Mouse (Mus musculus) left cerebral cortex, adult 2 months (tissue): ENCODE results near the gene Il27. TPM values are rescaled to one million over a fixed set of nuclear protein-coding genes. Genes with fewer than 3 reads are reported as not detected.
A peak's percentile ranks its signal among the peaks of the same experiment; 100 is the strongest.

ENCODE experiments used
- DNase-seq, 2 experiments: peaks; one replicate each; pipeline ENCODE4 v3.0.0; 2021 to 2022; ENCODE audit warnings: low spot score in 2 of 2, mixed read lengths in 1 of 2; ENCODE audit errors: extremely low spot score in 1 of 2
- H3K27ac ChIP-seq: fragments of 200-600 bp; 2 replicates; pipeline ENCODE4 v1.8.1; 2022
- H3K4me3 ChIP-seq: fragments of 200-600 bp; 2 replicates; pipeline ENCODE4 v1.8.1; 2022
- CTCF ChIP-seq: fragments of 200-600 bp; IDR thresholded peaks from 2 replicates; pipeline ENCODE4 v1.8.1; 2022; ENCODE audit warnings: antibody characterized with exemption, mild to moderate bottlenecking, moderate library complexity
- intact Hi-C: fragments of 180-260 bp; cut with DNase I; formaldehyde crosslinking; loops from one replicate; pipeline ENCODE4 v1.15.1; 2025
- total RNA-seq, 2 experiments: library from RNA; stranded (reverse); gene quantifications; 2 replicates each; pipeline ENCODE4 v1.2.3; 2021

The Il27 gene
- total RNA-seq, 2 experiments from 2014 or later = not detected

DNA sequence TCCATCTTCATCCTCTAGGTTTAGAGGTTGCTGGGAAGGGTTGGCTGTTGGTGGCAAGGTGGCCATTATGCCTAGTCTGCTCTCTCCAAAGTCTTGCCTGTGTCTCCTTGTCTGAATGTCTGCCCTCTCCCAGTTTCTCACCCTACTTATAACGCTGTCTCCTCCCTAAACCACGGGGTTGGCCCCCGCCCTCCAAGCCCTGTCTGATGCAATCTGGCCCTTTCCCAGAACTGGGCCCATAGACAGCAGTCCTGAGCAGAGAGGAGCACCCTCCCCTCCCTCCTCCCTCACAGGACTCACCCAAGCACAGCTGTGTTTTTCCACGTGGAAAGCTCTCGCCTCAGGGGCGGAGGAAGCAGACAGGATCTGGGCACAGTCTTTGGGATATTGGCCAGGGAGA lies 30.6 kb upstream of the Il27 start:
- TF ChIP-seq CTCF = no peak
- Histone ChIP-seq H3K4me3 (no peak overlapping the region; the same call in 1 of the 2 replicates), H3K27ac (peak overlapping the region; percentile 44)
- intact Hi-C loops = no loop called here
- DNase-seq = peak; percentile 28 to 29

DNA sequence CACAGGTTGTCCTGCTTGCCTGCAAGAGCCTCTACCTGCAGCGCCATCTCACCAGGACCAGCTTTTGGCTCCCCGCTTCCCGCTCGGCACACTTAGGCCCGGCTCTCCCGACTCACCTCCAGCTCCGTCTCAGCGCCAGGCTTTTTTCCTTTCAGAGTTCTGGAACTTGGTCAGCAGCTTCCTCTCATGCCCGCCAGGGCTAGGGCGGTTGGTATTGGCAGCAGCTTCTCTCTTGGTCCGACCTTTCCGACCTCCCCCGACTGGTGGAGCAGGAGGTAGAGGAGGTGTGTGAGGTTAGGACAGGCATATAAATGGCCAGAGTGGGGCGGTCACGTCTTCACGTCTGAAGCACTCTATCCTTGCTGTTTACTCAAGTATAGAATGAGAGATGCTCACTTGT lies 30.0 kb upstream of the Il27 start:
- intact Hi-C loops = no loop called here
- H3K27ac ChIP-seq = peak overlapping the region; percentile 44
- TF ChIP-seq CTCF = no peak
- DNase-seq = no peak
- H3K4me3 ChIP-seq = peak overlapping the region; percentile 7; the same call in 1 of the 2 replicates

DNA sequence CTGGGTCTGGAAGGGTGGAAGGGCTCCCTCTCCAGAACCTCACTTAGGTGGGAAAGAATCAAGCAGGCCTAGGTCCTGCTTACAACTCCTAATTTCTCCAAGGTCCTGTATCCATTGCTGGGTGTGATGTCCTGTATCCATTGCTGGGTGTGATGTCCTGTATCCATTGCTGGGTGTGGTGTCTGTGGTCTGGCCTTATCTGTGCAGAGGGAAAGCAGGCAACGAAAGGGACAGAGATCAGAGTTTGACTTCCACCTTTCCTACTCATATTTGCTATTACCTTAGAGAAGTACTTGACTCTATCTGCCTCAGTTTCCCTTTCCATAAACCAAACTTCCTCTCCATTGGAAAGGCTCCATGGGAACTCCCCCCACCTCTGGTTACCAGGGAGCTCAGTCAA lies 28.6 kb upstream of the Il27 start:
- TF ChIP-seq CTCF = no peak
- no peak for DNase-seq
- Histone ChIP-seq H3K4me3 (no peak overlapping the region), H3K27ac (no peak overlapping the region)
- intact Hi-C loops = no loop called here

DNA sequence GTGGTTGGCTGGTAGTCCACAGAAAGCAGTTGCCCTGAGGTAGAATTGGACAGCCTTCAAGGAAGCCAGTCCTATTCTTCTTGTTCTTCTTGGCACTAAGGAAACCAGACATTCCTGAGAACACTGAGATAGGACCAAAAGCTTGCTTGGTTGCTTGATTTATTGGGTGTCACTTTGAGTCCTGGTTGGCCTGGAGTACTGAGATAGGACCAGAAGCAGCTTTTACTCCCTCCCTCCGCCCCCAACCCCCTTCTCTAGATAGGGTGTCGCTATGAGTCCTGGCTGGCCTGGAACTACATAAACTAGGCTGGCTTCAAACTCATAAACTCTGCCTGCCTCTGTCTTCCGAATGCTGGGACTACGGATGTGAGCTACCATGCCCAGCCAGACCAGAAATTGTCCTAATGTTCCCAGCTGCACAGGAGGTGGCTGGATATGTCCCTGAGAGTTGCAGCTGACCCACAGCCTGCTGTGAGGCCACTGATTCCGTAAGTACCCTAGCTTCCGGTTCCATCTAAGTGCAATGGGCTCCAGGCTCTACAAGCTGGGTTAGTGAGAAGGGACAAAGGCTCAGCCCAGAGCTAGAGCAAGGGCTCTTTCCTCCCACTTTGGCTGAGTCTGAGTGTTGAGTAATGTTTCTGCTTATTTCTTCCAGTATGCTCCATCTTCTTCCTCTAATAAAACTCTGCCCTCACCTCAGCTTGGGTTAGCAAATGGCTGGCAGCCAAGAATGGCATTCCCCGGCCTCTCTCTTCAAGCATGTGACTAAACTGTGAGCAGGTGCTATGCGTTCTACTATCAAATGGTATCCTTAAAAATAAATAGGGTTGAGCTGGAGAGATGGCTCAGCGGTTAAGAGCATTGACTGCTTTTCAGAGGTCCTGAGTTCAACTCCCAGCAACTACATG lies 27.0 kb upstream of the Il27 start:
- intact Hi-C loops = no loop called here
- Histone ChIP-seq H3K27ac (no peak overlapping the region), H3K4me3 (no peak overlapping the region)
- no peak for DNase-seq
- no peak for TF ChIP-seq CTCF

DNA sequence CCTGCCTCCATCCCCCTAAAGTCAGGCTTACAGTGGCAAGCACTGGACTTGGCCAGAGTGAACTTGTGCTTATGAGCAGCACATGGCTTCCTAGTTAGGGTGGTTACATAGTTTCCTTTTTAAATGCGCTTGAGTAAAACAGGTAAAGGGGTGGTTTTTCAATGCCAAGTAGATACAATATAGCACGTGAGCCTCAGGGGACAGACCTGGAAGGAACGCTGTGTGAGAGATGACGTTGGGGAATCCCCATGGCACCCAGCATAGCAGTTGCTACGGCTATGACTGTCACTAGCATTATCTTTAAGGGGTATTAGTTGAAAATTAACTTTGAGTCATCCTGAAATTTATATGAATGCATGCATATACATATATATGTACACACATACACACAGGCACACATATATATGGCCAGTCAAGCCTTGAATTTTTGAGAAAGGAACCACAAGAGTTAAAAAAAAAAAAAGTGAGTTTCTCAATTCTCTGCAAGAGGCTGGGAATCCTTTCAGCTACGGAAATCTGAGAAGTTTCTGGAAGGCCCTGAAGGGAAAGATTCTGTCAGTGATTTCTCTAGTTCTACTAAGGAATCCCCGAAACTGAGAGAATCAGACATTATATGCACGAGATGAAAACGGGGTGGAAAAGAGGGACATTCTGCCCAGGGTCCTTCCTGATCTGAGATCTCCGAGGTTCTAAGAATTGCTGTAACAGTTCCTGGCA lies 25.0 kb upstream of the Il27 start:
- DNase-seq = no peak
- TF ChIP-seq CTCF = no peak
- no peak overlapping the region for H3K4me3 ChIP-seq
- no peak overlapping the region for H3K27ac ChIP-seq
- intact Hi-C loops = no loop called here

DNA sequence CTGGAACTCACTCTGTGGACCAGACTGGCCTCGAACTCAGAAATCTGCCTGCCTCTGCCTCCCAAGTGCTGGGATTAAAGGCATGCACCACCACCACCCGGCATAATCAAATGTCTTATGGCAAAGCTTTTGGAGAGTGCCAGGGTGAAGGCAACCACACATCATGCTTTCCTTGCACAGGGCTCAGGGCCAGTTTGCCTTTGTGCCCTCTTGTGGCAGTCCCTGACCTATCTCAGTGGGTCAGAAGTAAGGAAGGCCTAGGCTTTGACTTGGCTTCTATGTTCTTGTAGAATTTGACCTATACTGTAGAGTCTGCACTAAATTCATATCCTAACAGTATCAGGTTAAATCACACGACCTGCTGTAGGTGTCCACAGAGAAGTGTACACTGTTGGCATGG lies 22.0 kb upstream of the Il27 start:
- no peak; the same call in 1 of the 2 replicates for TF ChIP-seq CTCF
- intact Hi-C loops = no loop called here
- no peak for DNase-seq
- Histone ChIP-seq H3K4me3 (no peak overlapping the region), H3K27ac (no peak overlapping the region)

DNA sequence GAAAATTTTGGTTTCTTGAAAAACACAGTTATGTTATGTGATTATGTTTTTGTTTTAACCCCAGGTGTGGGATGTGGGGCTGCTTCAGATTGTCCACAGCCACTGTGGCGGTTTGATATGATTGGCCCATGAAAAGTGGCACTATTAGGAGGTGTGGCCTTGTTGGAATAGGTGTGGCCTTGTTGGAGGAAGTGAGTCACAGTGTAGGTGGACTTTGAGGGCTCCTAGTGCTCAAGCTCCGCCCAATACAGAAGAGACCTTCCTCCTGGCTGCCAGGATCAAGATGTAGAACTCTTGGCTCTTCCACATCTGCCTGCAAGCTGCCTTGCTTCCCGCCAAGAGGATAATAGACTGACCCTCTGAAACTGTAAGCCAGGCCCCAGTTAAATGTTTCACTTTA lies 18.0 kb upstream of the Il27 start:
- TF ChIP-seq CTCF = no peak
- intact Hi-C loops = no loop called here
- no peak for DNase-seq
- Histone ChIP-seq H3K4me3 (no peak overlapping the region), H3K27ac (no peak overlapping the region)

DNA sequence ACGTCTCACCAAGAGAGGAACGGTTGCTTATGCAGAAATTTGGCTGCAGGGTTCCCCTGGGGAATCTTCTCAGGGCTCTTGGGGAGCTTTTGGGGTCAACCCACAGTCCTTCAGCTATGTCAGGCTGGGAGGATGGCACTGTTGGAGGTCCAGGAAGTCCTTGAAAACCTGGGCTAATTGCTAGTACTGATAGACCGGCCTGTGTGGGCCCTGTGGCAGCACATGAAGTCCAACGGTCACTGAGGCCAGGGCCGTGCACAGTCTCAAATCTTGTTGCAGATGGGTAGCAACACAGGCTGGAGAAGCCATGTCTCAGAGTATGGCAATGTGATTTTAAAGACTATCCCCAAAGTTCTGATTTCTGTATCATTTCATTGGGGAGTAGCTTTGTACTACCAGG lies 13.1 kb upstream of the Il27 start:
- H3K4me3 ChIP-seq = no peak overlapping the region
- TF ChIP-seq CTCF = no peak
- no peak for DNase-seq
- intact Hi-C loops = loop anchor here (10.0 kb wide), 1 partner anchor 557 kb away; no protein-coding TSS in a partner anchor
- H3K27ac ChIP-seq = no peak overlapping the region

DNA sequence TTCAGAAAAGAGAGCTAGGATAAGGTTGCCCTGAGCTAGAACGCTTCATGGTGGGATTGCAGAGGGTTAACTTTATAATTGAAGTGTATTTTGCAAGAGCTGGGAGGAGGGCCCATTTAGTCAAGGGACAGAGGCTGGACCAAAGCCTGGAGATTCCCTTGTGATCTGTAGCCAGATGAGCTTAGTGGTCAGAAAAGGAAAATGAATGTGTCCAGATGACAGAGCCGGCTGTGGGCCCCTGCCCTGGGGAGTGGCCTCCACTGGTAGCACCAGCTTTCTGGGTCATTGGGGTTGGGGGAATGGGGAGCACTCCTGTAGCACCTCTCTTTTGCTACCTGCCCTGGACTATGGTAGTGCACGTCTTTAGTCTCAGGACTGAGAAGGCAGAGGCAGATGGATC lies 12.3 kb upstream of the Il27 start:
- no peak overlapping the region for H3K27ac ChIP-seq
- TF ChIP-seq CTCF = no peak
- intact Hi-C loops = loop anchor here (10.0 kb wide), 1 partner anchor 558 kb away; no protein-coding TSS in a partner anchor
- DNase-seq = no peak
- no peak overlapping the region for H3K4me3 ChIP-seq

DNA sequence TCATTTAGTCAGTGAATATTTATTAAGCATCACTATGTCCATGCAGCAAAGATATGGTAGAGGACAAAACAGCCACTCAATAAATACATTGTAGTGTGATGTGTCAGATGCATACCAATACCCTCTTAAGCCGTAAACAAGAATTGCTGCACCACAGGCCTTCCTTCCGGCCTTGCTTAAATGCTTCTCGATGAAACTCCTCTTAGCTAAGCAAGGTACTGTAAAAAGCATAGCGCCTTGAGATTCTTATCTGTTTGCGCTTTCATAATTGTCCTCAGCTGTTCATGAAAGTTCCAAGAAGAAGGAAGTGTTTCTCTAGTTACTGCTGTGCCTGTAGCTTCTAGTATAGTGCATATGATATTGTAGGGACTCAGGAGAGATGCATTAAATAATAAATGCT lies 11.9 kb upstream of the Il27 start:
- DNase-seq = no peak
- Histone ChIP-seq H3K4me3 (no peak overlapping the region), H3K27ac (no peak overlapping the region)
- TF ChIP-seq CTCF = no peak
- intact Hi-C loops = loop anchor here (10.0 kb wide), 1 partner anchor 558 kb away; no protein-coding TSS in a partner anchor

DNA sequence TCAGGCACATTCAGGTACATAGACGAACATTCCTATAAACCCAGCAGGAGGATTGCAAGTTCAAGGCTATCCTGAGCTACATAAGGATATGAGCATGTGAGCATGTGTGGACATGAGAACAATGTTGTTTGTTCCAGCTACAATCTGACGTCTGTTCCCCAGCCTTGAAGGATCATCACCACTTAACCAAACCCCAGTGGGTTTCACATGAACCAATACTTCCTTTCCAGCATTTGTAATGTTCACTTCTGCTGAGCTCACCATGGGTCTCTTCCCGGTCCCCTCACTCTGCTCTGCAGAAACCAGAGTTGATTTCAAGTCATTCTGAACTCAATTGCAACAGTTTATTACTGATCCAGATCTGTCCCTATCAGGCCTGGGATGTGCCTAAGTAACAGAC lies 7.9 kb upstream of the Il27 start:
- no peak for TF ChIP-seq CTCF
- Histone ChIP-seq H3K27ac (no peak overlapping the region), H3K4me3 (no peak overlapping the region)
- DNase-seq = no peak
- intact Hi-C loops = loop anchor here (10.0 kb wide), 1 partner anchor 562 kb away; no protein-coding TSS in a partner anchor

DNA sequence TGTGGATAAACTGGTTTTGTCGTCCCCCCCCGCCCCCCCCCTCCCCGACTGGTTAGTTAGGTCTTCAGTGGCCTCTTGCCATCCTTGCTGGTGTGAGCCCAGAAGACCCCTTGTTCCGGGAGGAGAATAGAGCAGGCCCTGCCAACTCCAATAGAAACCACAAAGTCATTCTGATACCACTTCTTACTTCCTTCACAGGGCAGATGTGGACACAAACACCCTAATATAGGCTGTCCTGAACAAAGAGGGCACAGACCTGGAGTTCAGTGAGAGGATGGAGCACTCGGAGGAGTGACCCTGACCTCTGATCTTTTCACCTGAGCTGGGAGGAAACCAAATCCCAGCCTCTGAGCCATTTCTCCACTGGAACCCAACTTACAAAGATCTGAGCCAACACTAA lies 7.2 kb upstream of the Il27 start:
- DNase-seq = no peak
- TF ChIP-seq CTCF = no peak
- Histone ChIP-seq H3K27ac (no peak overlapping the region), H3K4me3 (no peak overlapping the region)
- intact Hi-C loops = loop anchor here (10.0 kb wide), 1 partner anchor 563 kb away; no protein-coding TSS in a partner anchor
